Mouse (Mus musculus) monocyte, adult 5-6 weeks (primary cell): ENCODE measurements around the gene Rnf141. TPM values are rescaled to one million over a fixed set of nuclear protein-coding genes. Genes with fewer than 3 reads are reported as not detected.

Experiments used
- ATAC-seq: fragments of 153-309, 156-312 bp; replicated peaks from 2 replicates; pipeline ENCODE4 v1.8.0; 2017; ENCODE audit warnings: mild to moderate bottlenecking; ENCODE audit not compliant: low TSS enrichment, insufficient number of reproducible peaks, severe bottlenecking, poor library complexity, low FRiP score
- total RNA-seq: library from RNA; stranded (forward); fragments of 200-1000, 200-491, 200-594 nt; gene quantifications from 3 replicates; pipeline ENCODE4 v1.2.3, GENCODE M21; 2017

Rnf141 gene
- total RNA-seq, 1 experiment from 2014 or later: 21.2 TPM

GRCm38 (mm10) chr7:110847321-110847720 is 3.1 kb upstream of the Rnf141 start:
- ATAC-seq: no peak

- peak; percentile 90 for ATAC-seq
These were observed 3.9 kb downstream of the Rnf141 start for GRCm38 (mm10) chr7:110840332-110840731.

GRCm38 (mm10) chr7:110834522-110834921 is 9.7 kb downstream of the Rnf141 start:
- no peak for ATAC-seq

- ATAC-seq: no peak
These were observed 10.2 kb downstream of the Rnf141 start for GRCm38 (mm10) chr7:110834018-110834417.

GRCm38 (mm10) chr7:110833024-110833423 is 11.2 kb downstream of the Rnf141 start:
- ATAC-seq: no peak

- ATAC-seq: peak; percentile 81
These were observed 20.0 kb downstream of the Rnf141 start for GRCm38 (mm10) chr7:110823995-110824953.

GRCm38 (mm10) chr7:110823593-110823992 is 20.7 kb downstream of the Rnf141 start:
- ATAC-seq: peak; percentile 50; the same call in 1 of the 2 replicates

GRCm38 (mm10) chr7:110823076-110823475 is 21.2 kb downstream of the Rnf141 start:
- no peak for ATAC-seq

- no peak for ATAC-seq
These were observed 22.2 kb downstream of the Rnf141 start for GRCm38 (mm10) chr7:110822055-110822454.

GRCm38 (mm10) chr7:110821653-110822052 is 22.6 kb downstream of the Rnf141 start:
- ATAC-seq: no peak

GRCm38 (mm10) chr7:110821068-110821467 is 23.2 kb downstream of the Rnf141 start:
- no peak for ATAC-seq

GRCm38 (mm10) chr7:110818787-110819350 is 25.4 kb downstream of the Rnf141 start:
- no peak for ATAC-seq

GRCm38 (mm10) chr7:110818206-110818605 is 26.1 kb downstream of the Rnf141 start:
- ATAC-seq: no peak

- ATAC-seq: peak; percentile 63
These were observed 28.2 kb downstream of the Rnf141 start for GRCm38 (mm10) chr7:110816037-110816436.

GRCm38 (mm10) chr7:110813983-110814382 is 30.3 kb downstream of the Rnf141 start:
- no peak for ATAC-seq

GRCm38 (mm10) chr7:110811529-110811928 is 32.7 kb downstream of the Rnf141 start:
- ATAC-seq: no peak

GRCm38 (mm10) chr7:110810995-110811394 is 33.3 kb downstream of the Rnf141 start:
- ATAC-seq: no peak

- no peak for ATAC-seq
These were observed 34.4 kb downstream of the Rnf141 start for GRCm38 (mm10) chr7:110809585-110810557.

GRCm38 (mm10) chr7:110808962-110809361 is 35.3 kb downstream of the Rnf141 start:
- ATAC-seq: no peak
